Mouse (Mus musculus): ENCODE data around the gene Avp. TPM values are rescaled to one million over a fixed set of nuclear protein-coding genes. Genes with fewer than 3 reads are reported as not detected.

Gene Avp
- polyA plus RNA-seq, 1 experiment: not detected

DNA sequence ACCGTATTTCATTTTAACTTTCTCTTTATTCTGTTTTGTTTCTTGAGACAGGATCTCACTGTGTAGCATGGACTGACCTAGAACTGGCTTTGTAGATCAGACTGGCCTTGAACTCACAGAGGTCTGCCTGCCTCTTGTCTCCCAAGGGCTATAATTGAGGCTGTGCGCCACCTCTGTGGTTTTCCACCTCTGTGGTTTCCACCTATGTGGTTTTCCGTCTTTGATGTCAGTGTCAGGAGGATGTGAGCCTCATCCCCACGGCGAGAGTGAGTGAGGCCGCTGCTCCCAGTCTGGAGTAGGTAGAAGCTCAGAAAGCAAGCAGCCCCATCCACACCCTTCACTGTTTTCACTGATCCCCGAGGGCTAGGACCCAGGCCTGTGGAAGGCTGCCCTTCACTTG is 27.5 kb downstream of the Avp start:
- Histone ChIP-seq H3K4me3 (replicated peaks; ENCODE audit: insufficient read depth, low read depth, low read length) (no peak overlapping the region), H3K4me1 (ENCODE audit: control insufficient read depth, insufficient read depth, low read length) (no peaks in the 10 kb centered on the region), H3K27ac (ENCODE audit: insufficient read depth, low read length) (no peak overlapping the region), H3K27me3 (ENCODE audit: control insufficient read depth, insufficient read depth, low read length) (no peaks in the 10 kb centered on the region)
- TF ChIP-seq POLR2A (IDR thresholded peaks at IDR 0.05; ENCODE audit: borderline replicate concordance, insufficient read depth, low read length) (no peak), CTCF (IDR thresholded peaks at IDR 0.05; ENCODE audit: borderline replicate concordance, insufficient read depth, low read depth, low read length) (no peak)
- WGBS: 91% methylated on average over 7 of the region's 7 CpGs
- no peak for DNase-seq

DNA sequence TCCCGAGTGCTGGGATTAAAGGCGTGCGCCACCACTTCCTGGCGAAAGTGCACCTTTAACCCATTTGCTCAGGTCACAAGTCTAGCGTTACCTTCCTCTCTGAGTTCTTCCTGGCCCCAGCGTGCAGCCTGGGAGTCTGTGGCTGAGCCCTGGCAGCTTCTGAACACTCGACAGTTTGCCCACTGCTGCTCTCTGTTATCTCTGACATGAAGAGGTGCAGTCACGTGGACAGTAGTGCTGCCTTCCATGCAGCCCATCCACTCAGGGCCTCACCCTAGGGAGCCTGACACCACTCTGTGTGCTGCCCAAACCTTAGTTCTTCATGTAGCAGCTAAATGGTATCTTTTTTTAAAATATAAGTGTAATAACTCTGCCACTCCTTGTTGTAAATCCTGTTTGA is 35.4 kb downstream of the Avp start:
- no peak for TF ChIP-seq POLR2A (IDR thresholded peaks at IDR 0.05; ENCODE audit: borderline replicate concordance, insufficient read depth, low read length)
- no peak for TF ChIP-seq CTCF (IDR thresholded peaks at IDR 0.05; ENCODE audit: borderline replicate concordance, insufficient read depth, low read depth, low read length)
- WGBS: 89% methylated on average over 8 of the region's 8 CpGs
- H3K27ac ChIP-seq (ENCODE audit: insufficient read depth, low read length): no peak overlapping the region

DNA sequence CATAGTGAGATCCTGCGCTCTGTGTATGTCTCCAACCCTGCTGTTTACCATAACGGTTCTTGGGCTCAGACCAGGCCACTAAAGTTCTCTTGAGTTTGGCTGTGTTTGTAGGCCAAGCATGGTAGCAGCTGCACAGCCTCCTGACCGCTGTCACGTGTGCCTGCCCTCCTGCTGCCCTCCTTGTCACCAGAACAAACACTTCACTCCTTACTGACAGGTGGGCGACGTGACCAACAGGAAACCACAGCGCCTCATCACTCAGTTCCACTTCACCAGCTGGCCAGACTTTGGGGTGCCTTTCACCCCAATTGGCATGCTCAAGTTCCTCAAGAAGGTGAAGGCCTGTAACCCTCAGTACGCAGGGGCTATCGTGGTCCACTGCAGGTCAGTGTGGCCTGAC is 42.1 kb downstream of the Avp start:
- TF ChIP-seq CTCF (IDR thresholded peaks at IDR 0.05; ENCODE audit: borderline replicate concordance, insufficient read depth, low read depth, low read length): no peak
- no peak for TF ChIP-seq POLR2A (IDR thresholded peaks at IDR 0.05; ENCODE audit: borderline replicate concordance, insufficient read depth, low read length)
- no peak overlapping the region for H3K4me3 ChIP-seq (replicated peaks; ENCODE audit: insufficient read depth, low read depth, low read length)
- DNase-seq: no peak
- H3K27ac ChIP-seq (ENCODE audit: insufficient read depth, low read length): no peak overlapping the region
- no peaks in the 10 kb centered on the region for H3K4me1 ChIP-seq (ENCODE audit: control insufficient read depth, insufficient read depth, low read length)
- H3K27me3 ChIP-seq (ENCODE audit: control insufficient read depth, insufficient read depth, low read length): no peaks in the 10 kb centered on the region
- WGBS: 72% methylated on average over 9 of the region's 9 CpGs

More for the DNA sequence above, 35.4 kb downstream of the Avp start:
- Histone ChIP-seq H3K4me3 (replicated peaks; ENCODE audit: insufficient read depth, low read depth, low read length) (no peak overlapping the region), H3K4me1 (ENCODE audit: control insufficient read depth, insufficient read depth, low read length) (no peaks in the 10 kb centered on the region), H3K27me3 (ENCODE audit: control insufficient read depth, insufficient read depth, low read length) (no peaks in the 10 kb centered on the region)
- no peak for DNase-seq

DNA sequence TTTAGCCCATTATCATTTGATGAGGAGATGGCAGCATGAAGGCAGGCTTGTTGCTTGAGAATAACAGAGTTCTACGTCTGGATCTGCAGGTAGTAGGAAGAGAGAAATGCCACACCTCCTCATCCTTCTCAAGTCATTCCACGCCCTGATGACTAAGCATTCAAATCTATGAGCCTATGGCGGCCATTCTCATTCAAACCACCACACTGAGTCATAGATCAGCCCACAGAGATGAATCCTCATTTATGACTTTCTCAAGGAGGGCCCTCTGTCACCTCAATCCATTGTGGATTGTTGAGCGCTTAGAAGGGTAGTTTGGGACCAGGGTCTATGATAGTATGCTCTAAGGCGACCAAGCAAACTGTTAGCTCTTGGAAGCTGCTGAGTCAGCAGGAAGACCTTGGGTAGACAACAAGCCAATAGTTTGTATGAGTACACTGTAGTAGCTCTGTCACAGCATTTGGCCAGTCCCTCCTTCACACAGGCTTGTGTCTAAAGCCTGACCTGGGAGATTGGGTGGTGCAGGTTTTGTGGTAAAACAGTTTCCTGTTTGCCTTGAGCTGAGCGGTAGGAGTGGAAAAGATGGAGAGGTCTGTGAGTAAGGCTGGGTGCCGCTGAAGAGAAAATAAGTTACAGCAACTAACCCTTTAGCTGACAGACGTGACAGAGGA is 43.3 kb downstream of the Avp start:
- TF ChIP-seq CTCF (IDR thresholded peaks at IDR 0.05; ENCODE audit: borderline replicate concordance, insufficient read depth, low read depth, low read length) (no peak), POLR2A (IDR thresholded peaks at IDR 0.05; ENCODE audit: borderline replicate concordance, insufficient read depth, low read length) (no peak)
- 93% methylated on average over 8 of the region's 8 CpGs for WGBS
- H3K27ac ChIP-seq (ENCODE audit: insufficient read depth, low read length): no peak overlapping the region

DNA sequence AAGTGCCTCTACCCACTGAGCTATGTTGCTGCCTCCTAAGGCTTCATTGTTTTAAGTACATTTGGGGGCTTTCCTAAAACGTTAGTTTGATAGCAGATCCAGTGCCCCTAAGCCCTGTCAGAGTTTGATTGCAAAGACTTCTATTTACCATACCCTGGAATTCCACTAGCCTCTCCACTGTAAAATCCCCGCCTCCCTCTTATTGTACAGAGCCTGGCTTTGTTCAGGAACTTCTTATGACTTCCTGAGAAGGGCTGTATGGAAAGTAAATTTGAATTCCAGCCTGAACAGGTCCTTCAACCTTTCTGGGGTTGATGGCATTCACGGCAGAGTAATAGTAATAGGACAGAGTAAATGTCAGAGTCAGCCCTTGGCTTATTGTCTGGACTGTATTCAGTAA is 45.5 kb downstream of the Avp start:
- no peaks in the 10 kb centered on the region for H3K4me1 ChIP-seq (ENCODE audit: control insufficient read depth, insufficient read depth, low read length)
- no peak overlapping the region for H3K4me3 ChIP-seq (replicated peaks; ENCODE audit: insufficient read depth, low read depth, low read length)
- no peaks in the 10 kb centered on the region for H3K27me3 ChIP-seq (ENCODE audit: control insufficient read depth, insufficient read depth, low read length)
- no peak for TF ChIP-seq POLR2A (IDR thresholded peaks at IDR 0.05; ENCODE audit: borderline replicate concordance, insufficient read depth, low read length)
- no peak for TF ChIP-seq CTCF (IDR thresholded peaks at IDR 0.05; ENCODE audit: borderline replicate concordance, insufficient read depth, low read depth, low read length)
- no peak for DNase-seq
- WGBS: 83% methylated on average over 3 of the region's 3 CpGs
- H3K27ac ChIP-seq (ENCODE audit: insufficient read depth, low read length): no peak overlapping the region

More for the DNA sequence above, 43.3 kb downstream of the Avp start:
- DNase-seq: no peak
- no peaks in the 10 kb centered on the region for H3K27me3 ChIP-seq (ENCODE audit: control insufficient read depth, insufficient read depth, low read length)
- no peaks in the 10 kb centered on the region for H3K4me1 ChIP-seq (ENCODE audit: control insufficient read depth, insufficient read depth, low read length)
- no peak overlapping the region for H3K4me3 ChIP-seq (replicated peaks; ENCODE audit: insufficient read depth, low read depth, low read length)

DNA sequence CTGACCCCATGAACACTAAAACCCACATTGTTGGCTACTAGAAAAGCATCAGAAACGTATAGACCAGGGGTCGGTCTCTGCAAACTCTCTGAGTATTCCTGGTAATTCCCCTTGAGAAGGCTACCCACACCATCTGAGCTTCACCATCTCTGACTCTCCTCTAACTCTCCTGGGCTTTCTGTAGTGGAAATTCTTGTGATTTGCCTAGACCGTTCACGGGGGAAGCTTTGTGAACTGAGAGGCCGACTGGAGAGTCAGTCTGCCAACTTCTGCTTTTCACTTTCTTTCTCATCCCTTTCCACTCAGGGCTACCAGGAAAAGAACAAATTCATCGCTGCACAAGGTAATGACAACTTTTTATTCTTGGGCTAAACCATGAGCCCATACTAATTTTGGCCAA is 47.3 kb downstream of the Avp start:
- TF ChIP-seq CTCF (IDR thresholded peaks at IDR 0.05; ENCODE audit: borderline replicate concordance, insufficient read depth, low read depth, low read length) (no peak), POLR2A (IDR thresholded peaks at IDR 0.05; ENCODE audit: borderline replicate concordance, insufficient read depth, low read length) (no peak)
- no peak overlapping the region for H3K4me3 ChIP-seq (replicated peaks; ENCODE audit: insufficient read depth, low read depth, low read length)
- H3K27ac ChIP-seq (ENCODE audit: insufficient read depth, low read length): no peak overlapping the region
- no peaks in the 10 kb centered on the region for H3K27me3 ChIP-seq (ENCODE audit: control insufficient read depth, insufficient read depth, low read length)
- no peaks in the 10 kb centered on the region for H3K4me1 ChIP-seq (ENCODE audit: control insufficient read depth, insufficient read depth, low read length)
- 90% methylated on average over 6 of the region's 6 CpGs for WGBS
- DNase-seq: no peak

DNA sequence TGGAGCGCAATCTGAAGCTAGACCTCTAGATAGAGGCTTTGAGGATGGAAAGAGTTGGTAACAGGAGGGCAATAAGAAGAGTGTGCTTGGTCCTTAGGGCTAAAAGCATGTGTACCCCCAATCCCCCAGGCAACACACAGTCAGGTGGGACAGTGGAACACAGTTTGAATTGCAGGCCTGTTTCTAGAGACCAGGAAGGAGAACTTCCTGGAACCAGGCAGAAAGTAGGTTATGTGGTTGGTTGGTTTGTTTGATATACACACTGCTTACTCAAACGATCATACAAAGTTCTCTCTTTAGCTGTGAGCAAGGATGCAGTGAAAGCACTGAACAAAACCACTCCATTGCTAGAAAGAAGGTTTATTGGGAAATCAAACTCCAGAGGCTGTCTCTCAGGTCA is 50.2 kb downstream of the Avp start:
- H3K27ac ChIP-seq (ENCODE audit: insufficient read depth, low read length): no peak overlapping the region
- TF ChIP-seq CTCF (IDR thresholded peaks at IDR 0.05; ENCODE audit: borderline replicate concordance, insufficient read depth, low read depth, low read length) (no peak), POLR2A (IDR thresholded peaks at IDR 0.05; ENCODE audit: borderline replicate concordance, insufficient read depth, low read length) (no peak)
- no peaks in the 10 kb centered on the region for H3K4me1 ChIP-seq (ENCODE audit: control insufficient read depth, insufficient read depth, low read length)
- no peak overlapping the region for H3K4me3 ChIP-seq (replicated peaks; ENCODE audit: insufficient read depth, low read depth, low read length)
- WGBS: 94% methylated on average over 2 of the region's 2 CpGs
- H3K27me3 ChIP-seq (ENCODE audit: control insufficient read depth, insufficient read depth, low read length): no peaks in the 10 kb centered on the region
- no peak for DNase-seq

Other genes starting within 250 kb of the Avp start
- gene Cpxm1, start 185.0 kb downstream of the Avp start, polyA plus RNA-seq (2012; rRNA removed): 7.7 and 8.0 TPM in 2 replicates
- gene Gm28372, start 177.3 kb downstream of the Avp start, polyA plus RNA-seq (2012; rRNA removed): not detected in 2 replicates
- not detected in 2 replicates for gene 1700020A23Rik, start 177.3 kb downstream of the Avp start, polyA plus RNA-seq (2012; rRNA removed)
- gene Tmem239, start 176.1 kb downstream of the Avp start, polyA plus RNA-seq (2012; rRNA removed): not detected in 2 replicates
- gene Vps16, start 158.2 kb downstream of the Avp start, polyA plus RNA-seq (2012; rRNA removed): 120 and 128 TPM in 2 replicates
- gene Pced1a, start 157.9 kb downstream of the Avp start, polyA plus RNA-seq (2012; rRNA removed): 21.8 and 23.5 TPM in 2 replicates
- gene Ptpra, start 132.3 kb downstream of the Avp start, polyA plus RNA-seq (2012; rRNA removed): 157 and 159 TPM in 2 replicates
- gene Mrps26, start 18.8 kb downstream of the Avp start, polyA plus RNA-seq (2012; rRNA removed): 95.6 and 95.9 TPM in 2 replicates
- 0.33 and 0.67 TPM in 2 replicates for gene Oxt, start 6.4 kb downstream of the Avp start, polyA plus RNA-seq (2012; rRNA removed)
- 5.4 and 5.7 TPM in 2 replicates for gene Fastkd5, start 47.5 kb upstream of the Avp start, polyA plus RNA-seq (2012; rRNA removed)
- 9.6 and 9.8 TPM in 2 replicates for gene Ubox5, start 47.5 kb upstream of the Avp start, polyA plus RNA-seq (2012; rRNA removed)
- 89.4 and 94.9 TPM in 2 replicates for gene Lzts3, start 60.2 kb upstream of the Avp start, polyA plus RNA-seq (2012; rRNA removed)
- gene Ddrgk1, start 82.1 kb upstream of the Avp start, polyA plus RNA-seq (2012; rRNA removed): 98.5 and 109 TPM in 2 replicates
- 50.7 and 57.9 TPM in 2 replicates for gene Itpa, start 85.1 kb upstream of the Avp start, polyA plus RNA-seq (2012; rRNA removed)
- 0.62 and 0.93 TPM in 2 replicates for gene Slc4a11, start 115.0 kb upstream of the Avp start, polyA plus RNA-seq (2012; rRNA removed)